8 mouse cellular contexts compared by ENCODE assay signal in the genomic region with DNA sequence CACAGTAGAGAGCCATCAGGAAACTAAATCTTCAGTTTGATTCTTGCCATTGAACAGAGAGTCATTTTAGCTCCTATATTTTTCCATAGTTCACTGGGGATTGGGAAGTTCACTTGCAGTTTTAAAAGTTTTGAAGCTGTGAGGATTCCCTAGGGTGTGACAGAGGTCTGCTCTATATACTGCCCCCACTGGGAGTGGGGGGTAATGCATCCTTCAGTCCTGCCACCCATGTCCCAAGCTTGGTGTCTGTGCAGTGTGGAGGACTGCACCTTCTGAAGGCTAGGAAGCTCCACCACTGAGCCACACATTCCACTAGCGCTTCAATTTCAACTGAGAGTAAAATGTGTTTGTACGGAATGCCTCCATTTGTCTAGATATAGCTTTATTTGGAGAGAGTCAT. TPM values are rescaled to one million over a fixed set of nuclear protein-coding genes. Genes with fewer than 3 reads are reported as not detected.
DNase-seq lines count a peak whose midpoint lies in the region.

No protein-coding gene starts in this region.

- DNase-seq in cerebellum, postnatal 10 days = peak; percentile 3 to 9
- no peak for DNase-seq in cerebellum, adult 9-11 months
- DNase-seq in A20 (ENCODE audit: low read depth, low spot score) = peak; percentile 19
- DNase-seq in adrenal gland, postnatal 36 days = peak; percentile 6 to 25
- peak; percentile 7 for DNase-seq in lung, postnatal 10 days
- DNase-seq in frontal cortex, postnatal 25 days (ENCODE audit: low spot score in 2 of 2) = no peak
- no peak for DNase-seq in left cerebral cortex, postnatal 36 days (ENCODE audit: low spot score in 2 of 2)
- DNase-seq in cerebellum, adult 11 months = no peak

- intact Hi-C loops in left cerebral cortex, postnatal 36 days (cut with DNase I) = no loop called here

RNA-seq across cellular contexts. Expression of a gene that starts 36.0 kb away (rescaled TPM):
- under 1 TPM; 0.23 to 0.30 TPM for total RNA-seq in adrenal gland, postnatal 36 days (2021)
- total RNA-seq in left cerebral cortex, postnatal 36 days (2021) = under 1 TPM; 0.57 to 0.77 TPM

RNA-seq across cellular contexts. Expression of a gene that starts 47.2 kb away (rescaled TPM):
- 1 to 10 TPM; 3.9 to 4.9 TPM for total RNA-seq in adrenal gland, postnatal 36 days (2021)
- 1 to 10 TPM; 6.7 to 7.8 TPM for total RNA-seq in left cerebral cortex, postnatal 36 days (2021)

Comparison
In these comparisons a context has a peak if more than half of its experiments do, and no peak if none do; other contexts are left out.
1. DNase-seq: peak in cerebellum, postnatal 10 days (2 of 2), A20 (single experiment), adrenal gland, postnatal 36 days (2 of 2) and lung, postnatal 10 days (single experiment); none in cerebellum, adult 9-11 months (single experiment), frontal cortex, postnatal 25 days (0 of 2), left cerebral cortex, postnatal 36 days (0 of 2) and cerebellum, adult 11 months (single experiment).